Mouse (Mus musculus) liver, embryonic 14.5 days (tissue): ENCODE data around the gene Robo1.

Experiments
- CTCF ChIP-seq: IDR thresholded peaks from 2 replicates; pipeline ENCODE4 v1.5.1; 2016; ENCODE audit warnings: antibody characterized with exemption, low read depth, control low read depth
- EP300 ChIP-seq: IDR thresholded peaks from 2 replicates; pipeline ENCODE4 v1.6.1; 2016; ENCODE audit warnings: antibody characterized with exemption, low read depth

GRCm38 (mm10) chr16:72444428-72445135 lies 136.5 kb downstream of the Robo1 start:
- no peak for TF ChIP-seq CTCF
- no peak for TF ChIP-seq EP300
